Comparison of ENCODE assay signal across 10 mouse cellular contexts in genomic region chr7:31168412-31168811, GRCm38 (mm10). TPM values are rescaled to one million over a fixed set of nuclear protein-coding genes. Genes with fewer than 3 reads are reported as not detected.
DNase-seq lines count a peak whose midpoint lies in the region; ATAC-seq and TF ChIP-seq lines count a peak whose summit lies in the region.
"Had no signal": no experiment of that assay in that cellular context is flagged by ENCODE, and none has a peak within 500 bp of the region (broad histone marks: within the 10 kb centered on the region; RNA-seq: fewer than 3 reads in every experiment).

No protein-coding gene starts in this region.

- no peaks in the 10 kb centered on the region for H3K36me3 ChIP-seq in heart, embryonic 16.5 days (ENCODE audit: control insufficient read depth, insufficient read depth)
- H3K36me3 ChIP-seq in liver, embryonic 14.5 days (replicated peaks; ENCODE audit: control insufficient read depth, insufficient read depth, low read depth) = no peaks in the 10 kb centered on the region
- no peaks in the 10 kb centered on the region for H3K36me3 ChIP-seq in stomach, postnatal 0 days (ENCODE audit: control insufficient read depth, insufficient read depth, low read length)
- H3K36me3 ChIP-seq: hindbrain, embryonic 13.5 days had no signal

- WGBS in heart, embryonic 16.5 days = 23% methylated on average over 8 of the region's 8 CpGs
- 6% methylated on average over 8 of the region's 8 CpGs for WGBS in liver, embryonic 14.5 days (ENCODE audit: insufficient replicate concordance)
- 21% methylated on average over 8 of the region's 8 CpGs for WGBS in stomach, postnatal 0 days

- no peak overlapping the region for H3K27ac ChIP-seq in gastrocnemius, adult 2 months
- H3K27ac ChIP-seq in heart, embryonic 16.5 days (ENCODE audit: low read length) = peak overlapping the region; percentile 32; the same call in 1 of the 2 replicates
- no peak overlapping the region for H3K27ac ChIP-seq in liver, embryonic 14.5 days
- no peak overlapping the region for H3K27ac ChIP-seq in stomach, postnatal 0 days (replicated peaks)
- H3K27ac ChIP-seq: hindbrain, embryonic 13.5 days had no signal

- H3K9ac ChIP-seq in heart, embryonic 16.5 days (ENCODE audit: low read length) = no peak overlapping the region
- H3K9ac ChIP-seq in liver, embryonic 14.5 days (replicated peaks) = no peak overlapping the region
- H3K9ac ChIP-seq in stomach, postnatal 0 days (ENCODE audit: low read length) = no peak overlapping the region
- H3K9ac ChIP-seq: hindbrain, embryonic 13.5 days had no signal

- H3K4me2 ChIP-seq in heart, embryonic 16.5 days (ENCODE audit: low read depth, low read length) = no peak overlapping the region
- no peak overlapping the region for H3K4me2 ChIP-seq in liver, embryonic 14.5 days (ENCODE audit: low read depth)
- no peak overlapping the region for H3K4me2 ChIP-seq in stomach, postnatal 0 days (replicated peaks; ENCODE audit: low read depth)
- H3K4me2 ChIP-seq: hindbrain, embryonic 13.5 days; midbrain, embryonic 11.5 days had no signal

- TF ChIP-seq EP300 in liver, embryonic 14.5 days (IDR thresholded peaks at IDR 0.05; ENCODE audit: low read depth) = no peak
- TF ChIP-seq EP300 in stomach, postnatal 0 days (optimal IDR thresholded peaks at IDR 0.05) = no peak

- no peak overlapping the region for H3K4me3 ChIP-seq in gastrocnemius, adult 2 months
- no peak overlapping the region for H3K4me3 ChIP-seq in heart, embryonic 16.5 days (ENCODE audit: low read length)
- no peak overlapping the region for H3K4me3 ChIP-seq in liver, embryonic 14.5 days (ENCODE audit: insufficient read depth in 1 of 2, low read depth in 2 of 2, low read length in 2 of 2)
- no peak overlapping the region for H3K4me3 ChIP-seq in stomach, postnatal 0 days (ENCODE audit: low read depth, low read length)
- H3K4me3 ChIP-seq: hindbrain, embryonic 13.5 days had no signal

- intact Hi-C loops in gastrocnemius, adult 2 months (cut with DNase I) = no loop called here

- peak; percentile 44 for DNase-seq in gastrocnemius, adult 2 months
- DNase-seq in gastrocnemius, adult 8-10 months (ENCODE audit: low spot score in 2 of 2) = no peak
- no peak for DNase-seq in liver, embryonic 14.5 days (ENCODE audit: low read depth in 3 of 3, low spot score in 3 of 3)
- DNase-seq in stomach, postnatal 0 days (ENCODE audit: low spot score) = no peak
- no peak for DNase-seq in left cerebral cortex, adult 8-10 months (ENCODE audit: low spot score in 2 of 2)
- no peak for DNase-seq in cerebellum, adult 9-11 months
- DNase-seq in spleen, adult 12 weeks (ENCODE audit: low spot score) = no peak

- peak; percentile 87 for ATAC-seq in heart, embryonic 16.5 days (replicated peaks; ENCODE audit: extremely low read depth, insufficient read depth, low FRiP score)
- ATAC-seq in liver, embryonic 14.5 days (ENCODE audit: insufficient read depth) = peak; percentile 48; the same call in 1 of the 2 replicates
- 0 out of 2 replicates have a peak, but pooled peaks have one; percentile 24 for ATAC-seq in stomach, postnatal 0 days (ENCODE audit: low FRiP score, low TSS enrichment)

- no peaks in the 10 kb centered on the region for H3K27me3 ChIP-seq in heart, embryonic 16.5 days (ENCODE audit: control insufficient read depth, insufficient read depth, low read length)
- no peaks in the 10 kb centered on the region for H3K27me3 ChIP-seq in liver, embryonic 14.5 days (ENCODE audit: control insufficient read depth, insufficient read depth, low read length)
- H3K27me3 ChIP-seq in stomach, postnatal 0 days (ENCODE audit: control insufficient read depth, insufficient read depth, low read length) = no peaks in the 10 kb centered on the region
- H3K27me3 ChIP-seq: hindbrain, embryonic 13.5 days had no signal

- no peak; the same call in 1 of the 2 replicates for TF ChIP-seq CTCF in gastrocnemius, adult 2 months (IDR thresholded peaks at IDR 0.05)
- no peak for TF ChIP-seq CTCF in liver, embryonic 14.5 days (IDR thresholded peaks at IDR 0.05; ENCODE audit: low read depth)
- peak; percentile 10; the same call in 1 of the 2 replicates for TF ChIP-seq CTCF in stomach, postnatal 0 days (IDR thresholded peaks at IDR 0.05; ENCODE audit: low read depth)

- H3K9me3 ChIP-seq in heart, embryonic 16.5 days (replicated peaks; ENCODE audit: control insufficient read depth, low read length) = no peaks in the 10 kb centered on the region
- no peaks in the 10 kb centered on the region for H3K9me3 ChIP-seq in liver, embryonic 14.5 days (ENCODE audit: control insufficient read depth, low read length)
- no peaks in the 10 kb centered on the region for H3K9me3 ChIP-seq in stomach, postnatal 0 days (ENCODE audit: control insufficient read depth, low read length)

- peaks cover 3% of the 10 kb centered on the region; the same call in 1 of the 2 replicates for H3K4me1 ChIP-seq in heart, embryonic 16.5 days (ENCODE audit: control insufficient read depth, insufficient read depth, low read length)
- H3K4me1 ChIP-seq in liver, embryonic 14.5 days (replicated peaks; ENCODE audit: control insufficient read depth in 2 of 2, insufficient read depth in 2 of 2, low read length in 1 of 2) = peaks cover 0 to 3% of the 10 kb centered on the region in 2 experiments; a peak in 1 of 4 replicates
- H3K4me1 ChIP-seq in stomach, postnatal 0 days (replicated peaks; ENCODE audit: control insufficient read depth, insufficient read depth) = no peaks in the 10 kb centered on the region
- H3K4me1 ChIP-seq: hindbrain, embryonic 13.5 days had no signal

RNA-seq across cellular contexts. Expression of gene Gramd1a, which starts 12.7 kb away (rescaled TPM):
- total RNA-seq in gastrocnemius, adult 2 months (2021) = 10 to 100 TPM; 47.2 to 61.7 TPM
- 10 to 100 TPM; 30.7 to 40.2 (median 33.3) TPM for total RNA-seq in gastrocnemius, adult 8-10 months (2022)
- polyA plus RNA-seq in heart, embryonic 16.5 days (2015; fragmentation: Nextera tagmentation; extraction: Ambion mirVana) = 53.1 and 58.0 TPM in 2 replicates
- polyA plus RNA-seq in liver, embryonic 14.5 days (2012; rRNA removed) = 19.1 and 19.4 TPM in 2 replicates
- 8.0 and 8.5 TPM in 2 replicates for polyA plus RNA-seq in liver, embryonic 14.5 days (2014; fragmentation: Nextera tagmentation; extraction: Ambion mirVana)
- polyA plus RNA-seq in stomach, postnatal 0 days (2015; fragmentation: Nextera tagmentation; extraction: Ambion mirVana) = 14.4 and 17.4 TPM in 2 replicates
- 100 to 1,000 TPM; 103 to 108 (median 105) TPM for total RNA-seq in left cerebral cortex, adult 8-10 months (2022)

RNA-seq across cellular contexts. Expression of gene Scn1b, which starts 41.6 kb away (rescaled TPM):
- total RNA-seq in gastrocnemius, adult 2 months (2021) = 100 to 1,000 TPM; 748 to 815 TPM
- total RNA-seq in gastrocnemius, adult 8-10 months (2022) = 1,000 to 10,000 TPM in 1 of 4 experiments, 100 to 1,000 TPM in 3; 780 to 1,106 (median 929) TPM
- polyA plus RNA-seq in heart, embryonic 16.5 days (2015; fragmentation: Nextera tagmentation; extraction: Ambion mirVana) = 2.8 and 3.5 TPM in 2 replicates
- polyA plus RNA-seq in liver, embryonic 14.5 days (2012; rRNA removed) = 0.97 and 1.0 TPM in 2 replicates
- polyA plus RNA-seq in liver, embryonic 14.5 days (2014; fragmentation: Nextera tagmentation; extraction: Ambion mirVana) = 0.45 and 0.52 TPM in 2 replicates
- 2.3 and 2.5 TPM in 2 replicates for polyA plus RNA-seq in stomach, postnatal 0 days (2015; fragmentation: Nextera tagmentation; extraction: Ambion mirVana)
- total RNA-seq in left cerebral cortex, adult 8-10 months (2022) = 100 to 1,000 TPM; 652 to 704 (median 680) TPM

RNA-seq across cellular contexts. Expression of gene Hpn, which starts 53.3 kb away (rescaled TPM):
- 10 to 100 TPM; 14.0 to 15.9 TPM for total RNA-seq in gastrocnemius, adult 2 months (2021)
- 10 to 100 TPM; 15.2 to 21.0 (median 17.7) TPM for total RNA-seq in gastrocnemius, adult 8-10 months (2022)
- polyA plus RNA-seq in heart, embryonic 16.5 days (2015; fragmentation: Nextera tagmentation; extraction: Ambion mirVana) = 2.6 and 3.1 TPM in 2 replicates
- 44.7 and 48.0 TPM in 2 replicates for polyA plus RNA-seq in liver, embryonic 14.5 days (2012; rRNA removed)
- polyA plus RNA-seq in liver, embryonic 14.5 days (2014; fragmentation: Nextera tagmentation; extraction: Ambion mirVana) = 43.3 and 44.8 TPM in 2 replicates
- polyA plus RNA-seq in stomach, postnatal 0 days (2015; fragmentation: Nextera tagmentation; extraction: Ambion mirVana) = 17.9 and 21.7 TPM in 2 replicates
- 1 to 10 TPM; 2.0 to 4.4 (median 3.5) TPM for total RNA-seq in left cerebral cortex, adult 8-10 months (2022)

Comparison
In these comparisons a context has a peak if more than half of its experiments do, and no peak if none do; other contexts are left out.
1. ATAC-seq: peak in every context shown above with its lines; median percentile 87 in heart, embryonic 16.5 days; 48 in liver, embryonic 14.5 days; 24 in stomach, postnatal 0 days.